Mouse (Mus musculus) lung, postnatal 0 days (tissue): ENCODE data around the gene Tmem254a.
"Not testable (repeated sequence)": the region's sequence is repeated elsewhere in the genome, so short reads cannot be mapped to it uniquely, and the experiment has no call there.

Experiments
- CTCF ChIP-seq: IDR thresholded peaks from 2 replicates; pipeline ENCODE4 v1.5.1; 2016; ENCODE audit warnings: antibody characterized with exemption, mild to moderate bottlenecking
- EP300 ChIP-seq: IDR thresholded peaks from 2 replicates; pipeline ENCODE4 v1.6.1; 2016; ENCODE audit warnings: antibody characterized with exemption, mild to moderate bottlenecking, control low read depth

DNA sequence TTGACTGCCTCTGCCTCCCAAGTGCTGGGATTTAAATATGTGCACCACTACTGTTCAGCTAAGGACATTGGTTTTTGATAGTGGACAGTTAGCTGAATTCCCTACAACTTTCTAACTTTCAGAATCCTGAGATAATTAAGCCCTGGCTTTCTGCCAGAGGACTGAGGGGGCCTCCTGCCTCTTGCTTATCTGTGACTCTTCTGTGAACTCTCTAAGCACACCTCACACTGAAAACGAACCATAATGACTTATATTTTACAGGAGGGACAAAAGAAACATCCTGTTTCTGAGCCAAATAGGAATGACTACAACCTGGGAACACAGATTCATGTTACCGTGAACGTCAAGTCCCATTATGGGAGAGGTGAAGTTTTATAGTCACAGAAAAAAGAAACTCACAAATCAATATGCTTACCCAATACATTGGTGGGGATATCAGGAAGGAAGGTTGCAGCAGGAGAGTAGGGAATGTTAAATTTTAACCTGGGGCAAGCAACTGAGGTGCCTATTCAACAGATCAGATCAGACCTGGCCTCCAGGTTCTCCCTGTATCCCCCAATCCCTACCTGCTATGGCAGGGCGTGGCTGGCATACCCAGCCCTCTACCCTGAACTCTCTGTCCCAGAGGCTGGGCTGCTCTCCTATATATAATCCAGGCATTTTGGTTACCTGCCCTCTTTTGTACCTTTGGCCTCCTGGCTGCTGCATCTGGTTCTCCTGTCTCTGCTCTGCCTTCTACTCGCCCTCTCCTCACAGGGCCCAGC, 9.6 kb upstream of the Tmem254a start:
- TF ChIP-seq CTCF, EP300: not testable (repeated sequence)
